Mouse (Mus musculus): ENCODE measurements around the gene Ecd. TPM values are rescaled to one million over a fixed set of nuclear protein-coding genes. Genes with fewer than 3 reads are reported as not detected.
"Not testable (repeated sequence)": the region's sequence is repeated elsewhere in the genome, so short reads cannot be mapped to it uniquely, and the experiment has no call there.

Ecd gene
- polyA plus RNA-seq, 1 experiment: 27.0 TPM

- no peak overlapping the region for H3K4me2 ChIP-seq (ENCODE audit: low read depth)
- H3K79me2 ChIP-seq (ENCODE audit: control insufficient read depth, insufficient read depth): no peaks in the 10 kb centered on the region
- peaks cover 5% of the 10 kb centered on the region for H3K36me3 ChIP-seq (ENCODE audit: control insufficient read depth, insufficient read depth)
- no peak overlapping the region for H3K4me3 ChIP-seq
- no peaks in the 10 kb centered on the region for H3K27me3 ChIP-seq (ENCODE audit: control insufficient read depth, insufficient read depth, insufficient read length)
- H3ac ChIP-seq (ENCODE audit: control insufficient read depth, insufficient read length): no peak overlapping the region
- no peak for TF ChIP-seq MYOD1 (IDR thresholded peaks at IDR 0.05; ENCODE audit: control insufficient read depth in 1 of 3, insufficient read length in 2 of 3, low read depth in 2 of 3)
- no peak for TF ChIP-seq POLR2A (IDR thresholded peaks at IDR 0.05; ENCODE audit: insufficient read length, low read depth)
- no peak for TF ChIP-seq TCF12 (IDR thresholded peaks at IDR 0.05; ENCODE audit: insufficient read depth, poor library complexity, severe bottlenecking)
- TF ChIP-seq USF1 (IDR thresholded peaks at IDR 0.05; ENCODE audit: low read depth): no peak
- no peak for TF ChIP-seq REST (IDR thresholded peaks at IDR 0.05; ENCODE audit: insufficient read depth, insufficient read length)
- TF ChIP-seq MAX (IDR thresholded peaks at IDR 0.05; ENCODE audit: low read depth): no peak
- TF ChIP-seq SRF (IDR thresholded peaks at IDR 0.05; ENCODE audit: control insufficient read depth, insufficient read length, low read depth): no peak
- no peak for TF ChIP-seq TCF3 (IDR thresholded peaks at IDR 0.05; ENCODE audit: insufficient read length, low read depth)
- TF ChIP-seq MYOG (IDR thresholded peaks at IDR 0.05; ENCODE audit: control insufficient read depth in 1 of 3, insufficient read depth in 1 of 3, insufficient read length in 2 of 3, low read depth in 2 of 3): no peak
- TF ChIP-seq E2F4 (IDR thresholded peaks at IDR 0.05; ENCODE audit: insufficient read depth): no peak
- no peak for TF ChIP-seq POLR2AphosphoS2 (IDR thresholded peaks at IDR 0.05; ENCODE audit: insufficient read length, low read depth)
- no peak for TF ChIP-seq CEBPB (IDR thresholded peaks at IDR 0.05; ENCODE audit: insufficient read depth, poor library complexity, severe bottlenecking)
Observed at GRCm38 (mm10) chr14:20315137-20315536, 32.8 kb downstream of the Ecd start.

GRCm38 (mm10) chr14:20305085-20305484 is 42.8 kb downstream of the Ecd start:
- H3ac ChIP-seq (ENCODE audit: control insufficient read depth, insufficient read length); H3K27me3 ChIP-seq (ENCODE audit: control insufficient read depth, insufficient read depth, insufficient read length); H3K36me3 ChIP-seq (ENCODE audit: control insufficient read depth, insufficient read depth); H3K4me3 ChIP-seq; H3K79me2 ChIP-seq (ENCODE audit: control insufficient read depth, insufficient read depth); H3K4me2 ChIP-seq (ENCODE audit: low read depth): not testable (repeated sequence)

GRCm38 (mm10) chr14:20298131-20298530 is 49.8 kb downstream of the Ecd start:
- H3K4me2 ChIP-seq (ENCODE audit: low read depth): peak overlapping the region; percentile 72
- H3K36me3 ChIP-seq (ENCODE audit: control insufficient read depth, insufficient read depth): no peaks in the 10 kb centered on the region
- H3K79me2 ChIP-seq (ENCODE audit: control insufficient read depth, insufficient read depth): no peaks in the 10 kb centered on the region
- H3K27me3 ChIP-seq (ENCODE audit: control insufficient read depth, insufficient read depth, insufficient read length): no peaks in the 10 kb centered on the region
- TF ChIP-seq SRF (IDR thresholded peaks at IDR 0.05; ENCODE audit: control insufficient read depth, insufficient read length, low read depth): no peak
- no peak for TF ChIP-seq MYOG (IDR thresholded peaks at IDR 0.05; ENCODE audit: control insufficient read depth in 1 of 3, insufficient read depth in 1 of 3, insufficient read length in 2 of 3, low read depth in 2 of 3)
- peak; percentile 99 for TF ChIP-seq CEBPB (IDR thresholded peaks at IDR 0.05; ENCODE audit: insufficient read depth, poor library complexity, severe bottlenecking)
- TF ChIP-seq USF1 (IDR thresholded peaks at IDR 0.05; ENCODE audit: low read depth): no peak
- TF ChIP-seq TCF3 (IDR thresholded peaks at IDR 0.05; ENCODE audit: insufficient read length, low read depth): no peak
- no peak overlapping the region for H3ac ChIP-seq (ENCODE audit: control insufficient read depth, insufficient read length)
- no peak overlapping the region for H3K4me3 ChIP-seq

- TF ChIP-seq MYOD1 (IDR thresholded peaks at IDR 0.05; ENCODE audit: control insufficient read depth in 1 of 3, insufficient read length in 2 of 3, low read depth in 2 of 3): no peak
- H3K27me3 ChIP-seq (ENCODE audit: control insufficient read depth, insufficient read depth, insufficient read length): no peaks in the 10 kb centered on the region
Observed at GRCm38 (mm10) chr14:20297616-20298015, 50.3 kb downstream of the Ecd start.

GRCm38 (mm10) chr14:20294947-20295346 is 53.0 kb downstream of the Ecd start:
- no peak for TF ChIP-seq POLR2A (IDR thresholded peaks at IDR 0.05; ENCODE audit: insufficient read length, low read depth)
- no peak for TF ChIP-seq CEBPB (IDR thresholded peaks at IDR 0.05; ENCODE audit: insufficient read depth, poor library complexity, severe bottlenecking)
- TF ChIP-seq REST (IDR thresholded peaks at IDR 0.05; ENCODE audit: insufficient read depth, insufficient read length): no peak
- no peak for TF ChIP-seq MAX (IDR thresholded peaks at IDR 0.05; ENCODE audit: low read depth)
- no peak for TF ChIP-seq E2F4 (IDR thresholded peaks at IDR 0.05; ENCODE audit: insufficient read depth)
- TF ChIP-seq TCF3 (IDR thresholded peaks at IDR 0.05; ENCODE audit: insufficient read length, low read depth): no peak
- TF ChIP-seq TCF12 (IDR thresholded peaks at IDR 0.05; ENCODE audit: insufficient read depth, poor library complexity, severe bottlenecking): no peak
- no peak for TF ChIP-seq USF1 (IDR thresholded peaks at IDR 0.05; ENCODE audit: low read depth)

More at GRCm38 (mm10) chr14:20297616-20298015, 50.3 kb downstream of the Ecd start:
- no peaks in the 10 kb centered on the region for H3K36me3 ChIP-seq (ENCODE audit: control insufficient read depth, insufficient read depth)
- no peak overlapping the region for H3K4me3 ChIP-seq
- H3ac ChIP-seq (ENCODE audit: control insufficient read depth, insufficient read length): no peak overlapping the region
- no peaks in the 10 kb centered on the region for H3K79me2 ChIP-seq (ENCODE audit: control insufficient read depth, insufficient read depth)
- peak overlapping the region; percentile 72 for H3K4me2 ChIP-seq (ENCODE audit: low read depth)

More at GRCm38 (mm10) chr14:20294947-20295346, 53.0 kb downstream of the Ecd start:
- no peaks in the 10 kb centered on the region for H3K79me2 ChIP-seq (ENCODE audit: control insufficient read depth, insufficient read depth)
- no peaks in the 10 kb centered on the region for H3K27me3 ChIP-seq (ENCODE audit: control insufficient read depth, insufficient read depth, insufficient read length)
- no peak overlapping the region for H3ac ChIP-seq (ENCODE audit: control insufficient read depth, insufficient read length)
- H3K36me3 ChIP-seq (ENCODE audit: control insufficient read depth, insufficient read depth): no peaks in the 10 kb centered on the region
- peak overlapping the region; percentile 32 for H3K4me3 ChIP-seq
- peak overlapping the region; percentile 95 for H3K4me2 ChIP-seq (ENCODE audit: low read depth)
